In genomic region chr15:98107230-98107629, GRCm38 (mm10) we compare ENCODE assay signal across 21 mouse cellular contexts. TPM values are rescaled to one million over a fixed set of nuclear protein-coding genes. Genes with fewer than 3 reads are reported as not detected.
DNase-seq lines count a peak whose midpoint lies in the region; ATAC-seq and TF ChIP-seq lines count a peak whose summit lies in the region.
"Had no signal": no experiment of that assay in that cellular context is flagged by ENCODE, and none has a peak within 500 bp of the region (broad histone marks: within the 10 kb centered on the region; RNA-seq: fewer than 3 reads in every experiment).

No protein-coding gene starts in this region.

- no peak for TF ChIP-seq CTCF in hindbrain, postnatal 0 days (IDR thresholded peaks at IDR 0.05; ENCODE audit: low read depth)
- TF ChIP-seq CTCF in MEL (IDR thresholded peaks at IDR 0.05 in 2 of 3, conservative IDR thresholded peaks at IDR 0.05 in 1 of 3; ENCODE audit: control insufficient read depth in 1 of 3, insufficient read depth in 1 of 3, low read depth in 2 of 3, low read length in 3 of 3, poor library complexity in 1 of 3, severe bottlenecking in 1 of 3) = no peak

- peaks cover 25% of the 10 kb centered on the region for H3K4me1 ChIP-seq in embryonic facial prominence, embryonic 13.5 days
- H3K4me1 ChIP-seq in embryonic facial prominence, embryonic 10.5 days = peaks cover 24% of the 10 kb centered on the region
- peaks cover 14% of the 10 kb centered on the region; the same call in 1 of the 2 replicates for H3K4me1 ChIP-seq in hindbrain, postnatal 0 days (ENCODE audit: insufficient read depth, low read length)
- H3K4me1 ChIP-seq in hindbrain, embryonic 12.5 days = peaks cover 17% of the 10 kb centered on the region
- peaks cover 36 to 47% of the 10 kb centered on the region in 2 experiments for H3K4me1 ChIP-seq in MEL (ENCODE audit: control insufficient read depth in 1 of 2, insufficient read depth in 2 of 2, low read length in 2 of 2)

- H3K36me3 ChIP-seq in embryonic facial prominence, embryonic 13.5 days = peaks cover 7% of the 10 kb centered on the region
- peaks cover 5% of the 10 kb centered on the region for H3K36me3 ChIP-seq in embryonic facial prominence, embryonic 10.5 days (replicated peaks)
- H3K36me3 ChIP-seq in hindbrain, postnatal 0 days (ENCODE audit: insufficient read depth, low read length) = peaks cover 2% of the 10 kb centered on the region; the same call in 1 of the 2 replicates
- H3K36me3 ChIP-seq in hindbrain, embryonic 12.5 days = peaks cover 3% of the 10 kb centered on the region; the same call in 1 of the 2 replicates
- H3K36me3 ChIP-seq in MEL (ENCODE audit: control insufficient read depth in 1 of 2, insufficient read depth in 2 of 2, low read length in 2 of 2) (peaks cover 6 to 39% of the 10 kb centered on the region in 2 experiments; a peak in 3 of 4 replicates), myocyte (ENCODE audit: control insufficient read depth, insufficient read depth) (no peaks in the 10 kb centered on the region)

- no peaks in the 10 kb centered on the region for H3K9me3 ChIP-seq in embryonic facial prominence, embryonic 13.5 days
- no peaks in the 10 kb centered on the region for H3K9me3 ChIP-seq in embryonic facial prominence, embryonic 10.5 days
- no peaks in the 10 kb centered on the region for H3K9me3 ChIP-seq in hindbrain, postnatal 0 days (ENCODE audit: low read length)
- H3K9me3 ChIP-seq in hindbrain, embryonic 12.5 days (replicated peaks) = no peaks in the 10 kb centered on the region
- no peaks in the 10 kb centered on the region for H3K9me3 ChIP-seq in MEL (replicated peaks; ENCODE audit: insufficient read depth, low read length)
- H3K9me3 ChIP-seq: heart, embryonic 10.5 days; limb, embryonic 12.5 days had no signal

- peak overlapping the region; percentile 70 for H3K4me3 ChIP-seq in embryonic facial prominence, embryonic 13.5 days
- H3K4me3 ChIP-seq in embryonic facial prominence, embryonic 10.5 days = no peak overlapping the region
- H3K4me3 ChIP-seq in hindbrain, postnatal 0 days (ENCODE audit: low read length) = no peak overlapping the region
- no peak overlapping the region for H3K4me3 ChIP-seq in hindbrain, embryonic 12.5 days
- H3K4me3 ChIP-seq in MEL (ENCODE audit: control insufficient read depth in 1 of 2, insufficient read depth in 1 of 2, low read depth in 2 of 2, low read length in 2 of 2) = no peak overlapping the region
- peak overlapping the region; percentile 40 for H3K4me3 ChIP-seq in myocyte

- H3K9ac ChIP-seq in embryonic facial prominence, embryonic 13.5 days = 0 out of 2 replicates have a peak overlapping the region, but pooled peaks have one; percentile 88
- H3K9ac ChIP-seq in hindbrain, postnatal 0 days (replicated peaks; ENCODE audit: low read length) = no peak overlapping the region
- H3K9ac ChIP-seq in hindbrain, embryonic 12.5 days = no peak overlapping the region
- no peak overlapping the region for H3K9ac ChIP-seq in MEL (ENCODE audit: control insufficient read depth, low read depth, low read length, poor library complexity, severe bottlenecking)

- TF ChIP-seq RAD21 in MEL (IDR thresholded peaks at IDR 0.05; ENCODE audit: low read depth, low read length) = no peak

- no peak overlapping the region for H3K4me2 ChIP-seq in embryonic facial prominence, embryonic 13.5 days
- no peak overlapping the region for H3K4me2 ChIP-seq in hindbrain, postnatal 0 days (ENCODE audit: low read depth, low read length)
- H3K4me2 ChIP-seq in hindbrain, embryonic 12.5 days (replicated peaks) = no peak overlapping the region
- no peak overlapping the region for H3K4me2 ChIP-seq in myocyte (ENCODE audit: low read depth)

- ATAC-seq in embryonic facial prominence, embryonic 13.5 days (ENCODE audit: insufficient number of reproducible peaks, insufficient read depth, low FRiP score, low TSS enrichment, low read depth) = no peak
- no peak for ATAC-seq in hindbrain, postnatal 0 days
- ATAC-seq in hindbrain, embryonic 12.5 days (ENCODE audit: low FRiP score) = no peak
- ATAC-seq: inflammation-experienced regulatory T-cells, adult 6 months had no signal

- no peak for DNase-seq in embryonic facial prominence, embryonic 10.5 days (ENCODE audit: low spot score)
- DNase-seq in hindbrain, postnatal 0 days (ENCODE audit: low spot score) = no peak
- DNase-seq in MEL (ENCODE audit: low read depth, low spot score) = no peak
- DNase-seq in gastrocnemius, postnatal 4 days (ENCODE audit: low spot score in 2 of 2) = no peak
- no peak for DNase-seq in spleen, postnatal 10 days (ENCODE audit: low spot score in 2 of 2)
- DNase-seq: adrenal gland, adult 2 months; cerebellum, postnatal 25 days; gastrocnemius, postnatal 10 days; heart, postnatal 14 days; kidney, postnatal 10 days; lung, embryonic 14.5 days; midbrain, embryonic 14.5 days; right cerebral cortex, postnatal 25 days; thymus, adult 2 months had no signal

- TF ChIP-seq POLR2A in MEL (IDR thresholded peaks at IDR 0.05; ENCODE audit: control insufficient read depth in 1 of 2, insufficient read depth in 1 of 2, low read depth in 1 of 2, low read length in 2 of 2, poor library complexity in 1 of 2) = no peak
- no peak for TF ChIP-seq POLR2A in myocyte (IDR thresholded peaks at IDR 0.05; ENCODE audit: insufficient read length, low read depth)

- H3K27ac ChIP-seq in embryonic facial prominence, embryonic 13.5 days = no peak overlapping the region
- H3K27ac ChIP-seq in embryonic facial prominence, embryonic 10.5 days (replicated peaks) = no peak overlapping the region; the same call in none of the 2 replicates
- 0 out of 2 replicates have a peak overlapping the region, but pooled peaks have one; percentile 83 for H3K27ac ChIP-seq in hindbrain, postnatal 0 days
- no peak overlapping the region for H3K27ac ChIP-seq in hindbrain, embryonic 12.5 days
- H3K27ac ChIP-seq in MEL (ENCODE audit: control insufficient read depth, low read depth, low read length) = peak overlapping the region; percentile 38
- H3K27ac ChIP-seq: macrophage had no signal

- no peak for TF ChIP-seq EP300 in MEL (IDR thresholded peaks at IDR 0.05; ENCODE audit: low read depth in 1 of 2, low read length in 2 of 2)

- no peak overlapping the region for H3ac ChIP-seq in myocyte (ENCODE audit: control insufficient read depth, insufficient read length)

- H3K79me2 ChIP-seq in MEL (ENCODE audit: control insufficient read depth, insufficient read depth, low read length, poor library complexity) (peaks cover 9% of the 10 kb centered on the region), myocyte (ENCODE audit: control insufficient read depth, insufficient read depth) (peaks cover 4% of the 10 kb centered on the region)

- no peaks in the 10 kb centered on the region for H3K27me3 ChIP-seq in embryonic facial prominence, embryonic 13.5 days
- no peaks in the 10 kb centered on the region for H3K27me3 ChIP-seq in embryonic facial prominence, embryonic 10.5 days (replicated peaks; ENCODE audit: low read depth, poor library complexity, severe bottlenecking)
- no peaks in the 10 kb centered on the region for H3K27me3 ChIP-seq in hindbrain, postnatal 0 days (ENCODE audit: insufficient read depth, low read length)
- H3K27me3 ChIP-seq in hindbrain, embryonic 12.5 days = 0 out of 2 replicates have a peak, but pooled peaks cover 4% of the 10 kb centered on the region
- H3K27me3 ChIP-seq in MEL (ENCODE audit: control insufficient read depth in 1 of 2, insufficient read depth in 2 of 2, low read length in 2 of 2) (no peaks in the 10 kb centered on the region), myocyte (ENCODE audit: control insufficient read depth, insufficient read depth, insufficient read length) (peaks cover 30% of the 10 kb centered on the region)

- 85% methylated on average over 6 of the region's 6 CpGs for WGBS in embryonic facial prominence, embryonic 13.5 days
- 87% methylated on average over 6 of the region's 6 CpGs for WGBS in embryonic facial prominence, embryonic 10.5 days
- WGBS in hindbrain, postnatal 0 days = 91% methylated on average over 6 of the region's 6 CpGs
- WGBS in hindbrain, embryonic 12.5 days = 87% methylated on average over 6 of the region's 6 CpGs

RNA-seq across cellular contexts. Expression of gene Senp1, which starts 13.7 kb away (rescaled TPM):
- polyA plus RNA-seq in embryonic facial prominence, embryonic 13.5 days (2015; fragmentation: Nextera tagmentation; extraction: Ambion mirVana) = 36.5 and 42.1 TPM in 2 replicates
- 46.6 and 47.3 TPM in 2 replicates for polyA plus RNA-seq in embryonic facial prominence, embryonic 10.5 days (2016; fragmentation: Nextera tagmentation; extraction: Ambion mirVana)
- 12.7 and 15.0 TPM in 2 replicates for total RNA-seq in hindbrain, postnatal 0 days (2014; rRNA removed)
- 12.5 TPM in 2 replicates for polyA plus RNA-seq in hindbrain, postnatal 0 days (2015; fragmentation: Nextera tagmentation; extraction: Ambion mirVana)
- 38.7 and 39.1 TPM in 2 replicates for polyA plus RNA-seq in hindbrain, embryonic 12.5 days (2016; fragmentation: Nextera tagmentation; extraction: Ambion mirVana)
- 34.1 and 41.4 TPM in 2 replicates for total RNA-seq in MEL (2012; rRNA removed)
- polyA plus RNA-seq in MEL (2012; ENCODE audit: insufficient read depth in 1 of 2, insufficient read length in 2 of 2, low read depth in 1 of 2, low replicate concordance in 2 of 2, missing spikeins in 1 of 2) (10 to 100 TPM in 1 of 2 experiments, not detected in 1; 96.5 TPM), myocyte (2012; fragmentation: generic; extraction: Trizol) (10.4 TPM)
- 10 to 100 TPM; 17.7 to 21.7 TPM for total RNA-seq in gastrocnemius, postnatal 4 days (2021)

RNA-seq across cellular contexts. Expression of gene Pfkm, which starts 14.8 kb away (rescaled TPM):
- polyA plus RNA-seq in embryonic facial prominence, embryonic 13.5 days (2015; fragmentation: Nextera tagmentation; extraction: Ambion mirVana) = 43.0 and 47.0 TPM in 2 replicates
- 36.6 and 39.8 TPM in 2 replicates for polyA plus RNA-seq in embryonic facial prominence, embryonic 10.5 days (2016; fragmentation: Nextera tagmentation; extraction: Ambion mirVana)
- 97.3 and 102 TPM in 2 replicates for total RNA-seq in hindbrain, postnatal 0 days (2014; rRNA removed)
- 91.5 and 94.0 TPM in 2 replicates for polyA plus RNA-seq in hindbrain, postnatal 0 days (2015; fragmentation: Nextera tagmentation; extraction: Ambion mirVana)
- 53.4 TPM in 2 replicates for polyA plus RNA-seq in hindbrain, embryonic 12.5 days (2016; fragmentation: Nextera tagmentation; extraction: Ambion mirVana)
- 96.0 and 150 TPM in 2 replicates for total RNA-seq in MEL (2012; rRNA removed)
- polyA plus RNA-seq in MEL (2012; ENCODE audit: insufficient read depth in 1 of 2, insufficient read length in 2 of 2, low read depth in 1 of 2, low replicate concordance in 2 of 2, missing spikeins in 1 of 2) (100 to 1,000 TPM in 1 of 2 experiments, not detected in 1; 125 TPM), myocyte (2012; fragmentation: generic; extraction: Trizol) (401 TPM)
- total RNA-seq in gastrocnemius, postnatal 4 days (2021) = 100 to 1,000 TPM; 776 to 786 TPM

RNA-seq across cellular contexts. Expression of gene Asb8, which starts 58.2 kb away (rescaled TPM):
- polyA plus RNA-seq in embryonic facial prominence, embryonic 13.5 days (2015; fragmentation: Nextera tagmentation; extraction: Ambion mirVana) = 49.2 and 55.3 TPM in 2 replicates
- polyA plus RNA-seq in embryonic facial prominence, embryonic 10.5 days (2016; fragmentation: Nextera tagmentation; extraction: Ambion mirVana) = 38.0 and 43.2 TPM in 2 replicates
- total RNA-seq in hindbrain, postnatal 0 days (2014; rRNA removed) = 53.3 and 71.5 TPM in 2 replicates
- 52.3 and 55.9 TPM in 2 replicates for polyA plus RNA-seq in hindbrain, postnatal 0 days (2015; fragmentation: Nextera tagmentation; extraction: Ambion mirVana)
- 45.1 and 49.3 TPM in 2 replicates for polyA plus RNA-seq in hindbrain, embryonic 12.5 days (2016; fragmentation: Nextera tagmentation; extraction: Ambion mirVana)
- 28.7 and 33.1 TPM in 2 replicates for total RNA-seq in MEL (2012; rRNA removed)
- polyA plus RNA-seq in MEL (2012; ENCODE audit: insufficient read depth in 1 of 2, insufficient read length in 2 of 2, low read depth in 1 of 2, low replicate concordance in 2 of 2, missing spikeins in 1 of 2) = 10 to 100 TPM in 1 of 2 experiments, not detected in 1; 38.2 TPM
- 50.3 TPM for polyA plus RNA-seq in myocyte (2012; fragmentation: generic; extraction: Trizol)
- 100 to 1,000 TPM; 148 to 174 TPM for total RNA-seq in gastrocnemius, postnatal 4 days (2021)

RNA-seq across cellular contexts. Expression of gene Ccdc184, which starts 59.7 kb away (rescaled TPM):
- 1.1 and 1.9 TPM in 2 replicates for polyA plus RNA-seq in embryonic facial prominence, embryonic 13.5 days (2015; fragmentation: Nextera tagmentation; extraction: Ambion mirVana)
- 2.1 and 2.5 TPM in 2 replicates for polyA plus RNA-seq in embryonic facial prominence, embryonic 10.5 days (2016; fragmentation: Nextera tagmentation; extraction: Ambion mirVana)
- 107 and 116 TPM in 2 replicates for total RNA-seq in hindbrain, postnatal 0 days (2014; rRNA removed)
- polyA plus RNA-seq in hindbrain, postnatal 0 days (2015; fragmentation: Nextera tagmentation; extraction: Ambion mirVana) = 90.4 and 98.0 TPM in 2 replicates
- 24.7 and 26.7 TPM in 2 replicates for polyA plus RNA-seq in hindbrain, embryonic 12.5 days (2016; fragmentation: Nextera tagmentation; extraction: Ambion mirVana)
- not detected in 2 replicates for total RNA-seq in MEL (2012; rRNA removed)
- polyA plus RNA-seq in MEL (2012; ENCODE audit: insufficient read depth in 1 of 2, insufficient read length in 2 of 2, low read depth in 1 of 2, low replicate concordance in 2 of 2, missing spikeins in 1 of 2) (under 1 TPM in 1 of 2 experiments, not detected in 1; 0.52 TPM), myocyte (2012; fragmentation: generic; extraction: Trizol) (0.05 TPM)
- not detected for total RNA-seq in gastrocnemius, postnatal 4 days (2021)
- total RNA-seq: gastrocnemius, postnatal 10 days had no signal
- polyA plus RNA-seq: lung, embryonic 14.5 days; macrophage had no signal

Comparison
In these comparisons a context has a peak if more than half of its experiments do, and no peak if none do; other contexts are left out.
1. H3K27ac ChIP-seq: peak in hindbrain, postnatal 0 days (single experiment) and MEL (single experiment); none in embryonic facial prominence, embryonic 13.5 days (single experiment), embryonic facial prominence, embryonic 10.5 days (single experiment) and hindbrain, embryonic 12.5 days (single experiment).
2. H3K4me3 ChIP-seq: peak in embryonic facial prominence, embryonic 13.5 days (single experiment) and myocyte (single experiment); none in embryonic facial prominence, embryonic 10.5 days (single experiment), hindbrain, postnatal 0 days (single experiment), hindbrain, embryonic 12.5 days (single experiment) and MEL (0 of 2).